Comparison of ENCODE assay signal across 12 mouse cellular contexts in the genomic region with DNA sequence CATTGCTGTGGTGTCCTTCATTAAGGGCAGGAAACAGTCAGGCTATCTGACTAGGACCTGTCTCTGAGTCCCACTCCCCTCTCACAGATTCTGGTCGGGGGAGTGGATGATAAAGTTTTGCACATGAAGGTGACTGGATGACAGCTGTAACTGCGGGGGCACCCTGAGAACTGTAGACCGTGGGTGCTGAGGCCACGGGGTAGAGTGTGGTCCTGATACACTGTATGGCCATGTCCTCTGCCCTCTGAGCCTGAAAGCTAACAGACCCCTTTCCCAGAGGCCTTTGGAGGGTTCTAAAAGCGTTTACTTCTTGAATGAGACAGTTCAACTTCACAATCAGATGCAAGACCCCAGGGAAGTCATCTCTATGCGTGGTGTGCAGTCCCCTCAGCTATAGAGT.
DNase-seq lines count a peak whose midpoint lies in the region; ATAC-seq lines count a peak whose summit lies in the region.
"Had no signal": no experiment of that assay in that cellular context is flagged by ENCODE, and none has a peak within 500 bp of the region (broad histone marks: within the 10 kb centered on the region; RNA-seq: fewer than 3 reads in every experiment).

No protein-coding gene starts in this region.

- peak overlapping the region; percentile 54; the same call in 1 of the 2 replicates for H3K27ac ChIP-seq in neural tube, embryonic 11.5 days (ENCODE audit: low read depth, low read length)
- peak overlapping the region; percentile 33; the same call in 1 of the 2 replicates for H3K27ac ChIP-seq in hindbrain, embryonic 14.5 days
- peak overlapping the region; percentile 46 for H3K27ac ChIP-seq in midbrain, embryonic 14.5 days (replicated peaks; ENCODE audit: low read depth, low read length)
- H3K27ac ChIP-seq: liver, embryonic 13.5 days had no signal

- no peaks in the 10 kb centered on the region for H3K9me3 ChIP-seq in neural tube, embryonic 11.5 days (ENCODE audit: control insufficient read depth, low read length)
- H3K9me3 ChIP-seq in hindbrain, embryonic 14.5 days (ENCODE audit: control insufficient read depth, low read length): no peaks in the 10 kb centered on the region
- no peaks in the 10 kb centered on the region for H3K9me3 ChIP-seq in midbrain, embryonic 14.5 days (ENCODE audit: control insufficient read depth, low read length)
- H3K9me3 ChIP-seq: G1E; liver, embryonic 13.5 days had no signal

- H3K4me1 ChIP-seq in neural tube, embryonic 11.5 days (ENCODE audit: control insufficient read depth, insufficient read depth, low read length): peaks cover 16% of the 10 kb centered on the region; the same call in 1 of the 2 replicates
- H3K4me1 ChIP-seq in hindbrain, embryonic 14.5 days (replicated peaks; ENCODE audit: control insufficient read depth, insufficient read depth, low read length): peaks cover 20% of the 10 kb centered on the region
- H3K4me1 ChIP-seq in midbrain, embryonic 14.5 days (ENCODE audit: control insufficient read depth, insufficient read depth, low read length): peaks cover 21% of the 10 kb centered on the region
- H3K4me1 ChIP-seq: liver, embryonic 13.5 days had no signal

- WGBS in neural tube, embryonic 11.5 days: 59% methylated on average over 6 of the region's 6 CpGs
- WGBS in hindbrain, embryonic 14.5 days: 40% methylated on average over 6 of the region's 6 CpGs
- 22% methylated on average over 6 of the region's 6 CpGs for WGBS in midbrain, embryonic 14.5 days

- H3K4me3 ChIP-seq in neural tube, embryonic 11.5 days (ENCODE audit: low read depth, low read length): no peak overlapping the region
- H3K4me3 ChIP-seq in hindbrain, embryonic 14.5 days (replicated peaks; ENCODE audit: low read length): no peak overlapping the region
- H3K4me3 ChIP-seq in midbrain, embryonic 14.5 days (replicated peaks; ENCODE audit: low read depth, low read length): no peak overlapping the region
- H3K4me3 ChIP-seq: liver, embryonic 13.5 days had no signal

- H3K27me3 ChIP-seq in neural tube, embryonic 11.5 days (ENCODE audit: control insufficient read depth, insufficient read depth, low read length): no peaks in the 10 kb centered on the region
- no peaks in the 10 kb centered on the region for H3K27me3 ChIP-seq in hindbrain, embryonic 14.5 days (ENCODE audit: control insufficient read depth, insufficient read depth, low read length)
- no peaks in the 10 kb centered on the region for H3K27me3 ChIP-seq in midbrain, embryonic 14.5 days (ENCODE audit: control insufficient read depth, insufficient read depth, low read length)

- DNase-seq in neural tube, embryonic 11.5 days (ENCODE audit: low spot score): no peak
- DNase-seq in neural tube, embryonic 10.5 days (ENCODE audit: extremely low spot score, low spot score): no peak
- no peak for DNase-seq in hindbrain, embryonic 14.5 days (ENCODE audit: low spot score)
- DNase-seq in midbrain, embryonic 14.5 days: peak; percentile 15
- no peak for DNase-seq in MN1 (ENCODE audit: low spot score)
- DNase-seq in gastrocnemius, postnatal 25 days: no peak
- DNase-seq in thymus, postnatal 36 days: no peak
- DNase-seq in frontal cortex, postnatal 10 days (ENCODE audit: low spot score in 2 of 2): no peak
- DNase-seq: B cell, adult 2 months; heart, adult 11 months; liver, embryonic 13.5 days had no signal

- H3K4me2 ChIP-seq in neural tube, embryonic 11.5 days (ENCODE audit: low read depth): no peak overlapping the region
- no peak overlapping the region for H3K4me2 ChIP-seq in hindbrain, embryonic 14.5 days (replicated peaks)
- peak overlapping the region; percentile 13; the same call in 1 of the 2 replicates for H3K4me2 ChIP-seq in midbrain, embryonic 14.5 days (ENCODE audit: low read length)
- H3K4me2 ChIP-seq: liver, embryonic 13.5 days had no signal

- H3K36me3 ChIP-seq in neural tube, embryonic 11.5 days (ENCODE audit: control insufficient read depth, insufficient read depth, low read length): no peaks in the 10 kb centered on the region
- H3K36me3 ChIP-seq in hindbrain, embryonic 14.5 days (replicated peaks; ENCODE audit: control insufficient read depth, insufficient read depth): no peaks in the 10 kb centered on the region
- no peaks in the 10 kb centered on the region for H3K36me3 ChIP-seq in midbrain, embryonic 14.5 days (ENCODE audit: control insufficient read depth, insufficient read depth, low read length)
- H3K36me3 ChIP-seq: G1E; liver, embryonic 13.5 days had no signal

- H3K9ac ChIP-seq in neural tube, embryonic 11.5 days (ENCODE audit: low read length): no peak overlapping the region
- no peak overlapping the region for H3K9ac ChIP-seq in hindbrain, embryonic 14.5 days
- H3K9ac ChIP-seq in midbrain, embryonic 14.5 days (replicated peaks; ENCODE audit: low read length): no peak overlapping the region
- H3K9ac ChIP-seq: liver, embryonic 13.5 days had no signal

- ATAC-seq in neural tube, embryonic 11.5 days (ENCODE audit: insufficient read depth, low FRiP score, low TSS enrichment): peak; percentile 37
- ATAC-seq in hindbrain, embryonic 14.5 days (ENCODE audit: low FRiP score): 0 out of 2 replicates have a peak, but pooled peaks have one; percentile 1
- ATAC-seq in midbrain, embryonic 14.5 days (ENCODE audit: low FRiP score, low TSS enrichment): no peak
